Mouse (Mus musculus): ENCODE measurements at regions not wholly inside any gene's neighbourhood (a gene's known extent, or its start where the extent isn't known, plus 50 kb on each side); places are given as distances from the start of the nearest gene placed in this dataset.
A peak's percentile ranks its signal among the peaks of the same experiment; 100 is the strongest.
"Not testable (repeated sequence)": the region's sequence is repeated elsewhere in the genome, so short reads cannot be mapped to it uniquely, and the experiment has no call there.

GRCm38 (mm10) chr12:71524156-71524555 is 214.5 kb downstream of the Dact1 start:
- H3K4me1 ChIP-seq, result peaks cover 8% of the 10 kb centered on the region
- no peaks in the 10 kb centered on the region for H3K9me3 ChIP-seq
- no peaks in the 10 kb centered on the region for H3K27me3 ChIP-seq (replicated peaks)
- no peak for ATAC-seq (replicated peaks)
- no peaks in the 10 kb centered on the region for H3K36me3 ChIP-seq (replicated peaks)
- no peak overlapping the region for H3K4me2 ChIP-seq
- H3K27ac ChIP-seq, result no peak overlapping the region
- H3K9ac ChIP-seq, result no peak overlapping the region
- 51% methylated on average over 6 of the region's 6 CpGs for WGBS
- no peak overlapping the region for H3K4me3 ChIP-seq

GRCm38 (mm10) chr12:71525255-71525927 is 215.7 kb downstream of the Dact1 start:
- Histone ChIP-seq H3K9me3 (no peaks in the 10 kb centered on the region), H3K27me3 (replicated peaks) (no peaks in the 10 kb centered on the region), H3K36me3 (replicated peaks) (no peaks in the 10 kb centered on the region), H3K4me2 (no peak overlapping the region), H3K27ac (peak overlapping the region; percentile 1; the same call in 1 of the 2 replicates), H3K4me1 (peaks cover 8% of the 10 kb centered on the region), H3K9ac (no peak overlapping the region), H3K4me3 (no peak overlapping the region)
- WGBS, result 22% methylated on average over 10 of the region's 10 CpGs
- 0 out of 2 replicates have a peak, but pooled peaks have one; percentile 45 for ATAC-seq (replicated peaks)

GRCm38 (mm10) chr12:71526623-71527022 is 216.9 kb downstream of the Dact1 start:
- peaks cover 8% of the 10 kb centered on the region for H3K4me1 ChIP-seq
- no peaks in the 10 kb centered on the region for H3K36me3 ChIP-seq (replicated peaks)
- no peak overlapping the region for H3K4me2 ChIP-seq
- H3K9ac ChIP-seq, result no peak overlapping the region
- H3K4me3 ChIP-seq, result no peak overlapping the region
- WGBS, result 86% methylated on average over 7 of the region's 7 CpGs
- no peak for ATAC-seq (replicated peaks)
- no peak overlapping the region for H3K27ac ChIP-seq
- no peaks in the 10 kb centered on the region for H3K9me3 ChIP-seq
- no peaks in the 10 kb centered on the region for H3K27me3 ChIP-seq (replicated peaks)

GRCm38 (mm10) chr12:71532161-71532560 is 222.5 kb downstream of the Dact1 start:
- Histone ChIP-seq H3K4me3 (no peak overlapping the region), H3K9me3 (no peaks in the 10 kb centered on the region), H3K27ac (peak overlapping the region; percentile 78), H3K9ac (no peak overlapping the region), H3K4me2 (no peak overlapping the region), H3K27me3 (replicated peaks) (no peaks in the 10 kb centered on the region), H3K4me1 (peaks cover 31% of the 10 kb centered on the region), H3K36me3 (replicated peaks) (no peaks in the 10 kb centered on the region)
- WGBS, result 59% methylated on average over 3 of the region's 3 CpGs
- no peak; the same call in 1 of the 2 replicates for ATAC-seq (replicated peaks)

GRCm38 (mm10) chr12:71532708-71533450 is 223.2 kb downstream of the Dact1 start:
- no peak overlapping the region for H3K4me3 ChIP-seq
- peak overlapping the region; percentile 9; the same call in 1 of the 2 replicates for H3K4me2 ChIP-seq
- H3K4me1 ChIP-seq, result peaks cover 31% of the 10 kb centered on the region
- no peak overlapping the region for H3K9ac ChIP-seq
- H3K27ac ChIP-seq, result peak overlapping the region; percentile 78
- no peaks in the 10 kb centered on the region for H3K27me3 ChIP-seq (replicated peaks)
- no peaks in the 10 kb centered on the region for H3K36me3 ChIP-seq (replicated peaks)
- ATAC-seq (replicated peaks), result peak; percentile 74
- 22% methylated on average over 22 of the region's 22 CpGs for WGBS
- H3K9me3 ChIP-seq, result no peaks in the 10 kb centered on the region

- no peak for ATAC-seq (replicated peaks)
- no peaks in the 10 kb centered on the region for H3K27me3 ChIP-seq (replicated peaks)
- H3K36me3 ChIP-seq (replicated peaks), result no peaks in the 10 kb centered on the region
- 78% methylated on average over 9 of the region's 9 CpGs for WGBS
- H3K4me2 ChIP-seq, result no peak overlapping the region
- H3K27ac ChIP-seq, result peak overlapping the region; percentile 78
- H3K9me3 ChIP-seq, result no peaks in the 10 kb centered on the region
- no peak overlapping the region for H3K4me3 ChIP-seq
- peaks cover 31% of the 10 kb centered on the region for H3K4me1 ChIP-seq
- no peak overlapping the region for H3K9ac ChIP-seq
Observed at GRCm38 (mm10) chr12:71533701-71534100, 224.0 kb downstream of the Dact1 start.

- H3K27ac ChIP-seq, result peak overlapping the region; percentile 78
- no peak overlapping the region; the same call in 1 of the 2 replicates for H3K4me2 ChIP-seq
- WGBS, result 47% methylated on average over 4 of the region's 4 CpGs
- no peak overlapping the region for H3K9ac ChIP-seq
- no peaks in the 10 kb centered on the region for H3K27me3 ChIP-seq (replicated peaks)
- no peak overlapping the region for H3K4me3 ChIP-seq
- no peaks in the 10 kb centered on the region for H3K9me3 ChIP-seq
- ATAC-seq (replicated peaks), result peak; percentile 80
- no peaks in the 10 kb centered on the region for H3K36me3 ChIP-seq (replicated peaks)
- H3K4me1 ChIP-seq, result peaks cover 31% of the 10 kb centered on the region
Observed at GRCm38 (mm10) chr12:71534199-71534598, 224.5 kb downstream of the Dact1 start.

- no peak overlapping the region for H3K4me3 ChIP-seq
- H3K9me3 ChIP-seq, result no peaks in the 10 kb centered on the region
- 94% methylated on average over 6 of the region's 6 CpGs for whole genome bisulfite sequencing
- no peaks in the 10 kb centered on the region for H3K27me3 ChIP-seq (replicated peaks)
- no peak overlapping the region for H3K9ac ChIP-seq
- peaks cover 31% of the 10 kb centered on the region for H3K4me1 ChIP-seq
- no peak overlapping the region for H3K4me2 ChIP-seq
- no peaks in the 10 kb centered on the region for H3K36me3 ChIP-seq (replicated peaks)
- H3K27ac ChIP-seq, result 0 out of 2 replicates have a peak overlapping the region, but pooled peaks have one; percentile 78
- ATAC-seq (replicated peaks), result no peak
Observed at GRCm38 (mm10) chr12:71535251-71535650, 225.6 kb downstream of the Dact1 start.

GRCm38 (mm10) chr12:71535831-71536230 is 226.1 kb downstream of the Dact1 start:
- not testable (repeated sequence) for H3K27ac ChIP-seq; H3K4me3 ChIP-seq; H3K9ac ChIP-seq; H3K36me3 ChIP-seq (replicated peaks); H3K4me2 ChIP-seq; ATAC-seq (replicated peaks); H3K9me3 ChIP-seq; H3K27me3 ChIP-seq (replicated peaks)
- WGBS, result 69% methylated on average over 3 of the region's 3 CpGs
- peaks cover 31% of the 10 kb centered on the region for H3K4me1 ChIP-seq

- WGBS, result 77% methylated on average over 7 of the region's 7 CpGs
- H3K27ac ChIP-seq, result no peak overlapping the region
- H3K4me1 ChIP-seq, result peaks cover 29% of the 10 kb centered on the region
- no peak for ATAC-seq (replicated peaks)
- no peak overlapping the region for H3K4me3 ChIP-seq
- no peaks in the 10 kb centered on the region for H3K9me3 ChIP-seq
- H3K36me3 ChIP-seq (replicated peaks), result no peaks in the 10 kb centered on the region
- no peak overlapping the region for H3K4me2 ChIP-seq
- H3K9ac ChIP-seq, result no peak overlapping the region
- H3K27me3 ChIP-seq (replicated peaks), result no peaks in the 10 kb centered on the region
Observed at GRCm38 (mm10) chr12:71538691-71539090, 229.0 kb downstream of the Dact1 start.

GRCm38 (mm10) chr12:71540279-71540678 is 230.6 kb downstream of the Dact1 start:
- no peak overlapping the region for H3K27ac ChIP-seq

GRCm38 (mm10) chr12:71541961-71542360 is 232.3 kb downstream of the Dact1 start:
- Histone ChIP-seq H3K27ac (no peak overlapping the region), H3K9me3 (no peaks in the 10 kb centered on the region), H3K4me3 (no peak overlapping the region), H3K36me3 (replicated peaks) (no peaks in the 10 kb centered on the region), H3K4me2 (no peak overlapping the region), H3K27me3 (replicated peaks) (no peaks in the 10 kb centered on the region), H3K9ac (no peak overlapping the region), H3K4me1 (peaks cover 17% of the 10 kb centered on the region)
- WGBS, result 77% methylated on average over 2 of the region's 2 CpGs
- no peak for ATAC-seq (replicated peaks)

More at GRCm38 (mm10) chr12:71540279-71540678, 230.6 kb downstream of the Dact1 start:
- Histone ChIP-seq H3K4me1 (peaks cover 24% of the 10 kb centered on the region), H3K36me3 (replicated peaks) (no peaks in the 10 kb centered on the region), H3K4me3 (no peak overlapping the region), H3K27me3 (replicated peaks) (no peaks in the 10 kb centered on the region), H3K9me3 (no peaks in the 10 kb centered on the region), H3K9ac (no peak overlapping the region), H3K4me2 (no peak overlapping the region)
- ATAC-seq (replicated peaks), result no peak
- 80% methylated on average over 11 of the region's 11 CpGs for WGBS

Data from midbrain, embryonic 15.5 days (tissue).